Mouse (Mus musculus): ENCODE results near the gene S100a1. TPM values are rescaled to one million over a fixed set of nuclear protein-coding genes. Genes with fewer than 3 reads are reported as not detected.

The S100a1 gene
- polyA plus RNA-seq, 1 experiment: 189 TPM

DNA sequence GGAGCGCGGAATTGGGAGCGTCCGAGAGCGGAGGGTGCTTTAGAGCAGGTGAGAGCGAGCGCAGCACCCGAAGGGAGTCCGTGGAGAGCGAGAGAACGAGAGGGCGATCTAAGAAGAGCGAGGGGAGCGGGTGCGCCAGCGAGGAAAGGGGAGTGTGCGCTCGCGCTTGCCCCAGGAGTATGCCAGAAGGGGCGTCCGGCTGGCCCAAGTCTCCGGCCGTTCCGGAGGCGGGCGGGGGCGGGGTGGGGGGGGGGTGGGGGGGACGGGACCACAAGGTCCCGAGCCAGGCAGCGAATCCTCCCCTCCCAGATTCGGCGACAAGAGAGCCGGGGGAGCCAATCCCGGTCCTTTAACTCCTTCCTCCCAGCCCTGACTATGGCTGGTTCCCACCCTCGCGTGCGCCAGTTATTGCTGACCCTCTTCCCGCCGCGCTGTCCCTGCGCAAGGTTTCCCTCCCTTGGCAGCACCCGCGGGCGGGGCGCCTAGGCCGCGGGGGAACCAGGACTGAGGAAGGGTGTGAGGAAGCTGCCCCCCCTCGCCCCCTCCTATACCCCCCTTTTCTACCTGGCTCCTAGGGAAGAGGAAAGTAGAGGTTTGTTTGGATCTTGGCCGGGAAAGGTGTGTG, 48.4 kb downstream of the S100a1 start, which contains the start of gene Npr1:
Npr1 (minus strand) TSS at position 181 of the 625 bp plus-strand sequence.
- TF ChIP-seq TCF12 (IDR thresholded peaks at IDR 0.05; ENCODE audit: insufficient read depth, poor library complexity, severe bottlenecking): no peak
- TF ChIP-seq POLR2AphosphoS2 (IDR thresholded peaks at IDR 0.05; ENCODE audit: insufficient read length, low read depth): no peak
- TF ChIP-seq E2F4 (IDR thresholded peaks at IDR 0.05; ENCODE audit: insufficient read depth): no peak
- no peak for TF ChIP-seq POLR2A (IDR thresholded peaks at IDR 0.05; ENCODE audit: insufficient read length, low read depth)
- no peak for TF ChIP-seq MYOD1 (IDR thresholded peaks at IDR 0.05; ENCODE audit: control insufficient read depth in 1 of 3, insufficient read length in 2 of 3, low read depth in 2 of 3)
- no peak for TF ChIP-seq MAX (IDR thresholded peaks at IDR 0.05; ENCODE audit: low read depth)
- no peak for TF ChIP-seq CEBPB (IDR thresholded peaks at IDR 0.05; ENCODE audit: insufficient read depth, poor library complexity, severe bottlenecking)
- TF ChIP-seq TCF3 (IDR thresholded peaks at IDR 0.05; ENCODE audit: insufficient read length, low read depth): no peak
- Histone ChIP-seq H3K4me3 (peak within 1 kb of the TSS; percentile 19), H3K36me3 (ENCODE audit: control insufficient read depth, insufficient read depth) (no peaks in the 10 kb centered on the region), H3K4me2 (ENCODE audit: low read depth) (peak within 1 kb of the TSS; percentile 92), H3K79me2 (ENCODE audit: control insufficient read depth, insufficient read depth) (no peaks in the 10 kb centered on the region), H3ac (ENCODE audit: control insufficient read depth, insufficient read length) (no peak within 1 kb of the TSS), H3K27me3 (ENCODE audit: control insufficient read depth, insufficient read depth, insufficient read length) (peaks cover 15% of the 10 kb centered on the region)

DNA sequence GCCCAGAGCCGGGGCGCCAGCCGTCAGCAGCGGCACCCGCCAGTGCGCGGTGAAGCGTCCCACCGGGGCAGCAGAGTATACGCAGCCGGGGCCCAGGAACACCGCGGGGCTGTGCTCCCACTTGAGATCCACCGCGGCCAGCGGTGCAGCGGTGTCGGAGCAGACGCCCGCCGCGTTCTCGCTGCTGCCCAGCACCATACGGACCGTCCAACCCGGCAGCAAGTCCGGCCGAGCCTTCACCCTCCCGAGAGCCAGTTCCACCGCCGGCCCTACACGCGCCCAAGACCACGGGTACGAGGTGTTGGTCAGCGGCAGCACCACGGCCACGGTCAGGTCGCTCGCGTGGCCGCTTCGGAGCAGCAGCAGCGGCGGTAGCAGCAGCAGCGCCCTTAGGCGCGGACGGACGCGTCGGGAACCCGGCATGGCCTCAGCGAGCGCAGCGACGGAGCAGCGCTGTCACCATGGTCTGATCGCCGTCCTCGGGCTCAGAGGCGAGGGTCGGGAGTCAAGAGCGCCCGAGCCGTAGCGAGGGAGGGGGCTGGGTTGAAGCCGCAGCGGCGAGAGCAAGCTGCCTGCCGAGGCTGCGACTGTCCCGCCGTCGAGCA, 49.0 kb downstream of the S100a1 start:
- H3K79me2 ChIP-seq (ENCODE audit: control insufficient read depth, insufficient read depth): no peaks in the 10 kb centered on the region
- peaks cover 15% of the 10 kb centered on the region for H3K27me3 ChIP-seq (ENCODE audit: control insufficient read depth, insufficient read depth, insufficient read length)
- no peaks in the 10 kb centered on the region for H3K36me3 ChIP-seq (ENCODE audit: control insufficient read depth, insufficient read depth)
- H3ac ChIP-seq (ENCODE audit: control insufficient read depth, insufficient read length): no peak overlapping the region
- no peak for TF ChIP-seq MAX (IDR thresholded peaks at IDR 0.05; ENCODE audit: low read depth)
- TF ChIP-seq MYOG (IDR thresholded peaks at IDR 0.05; ENCODE audit: control insufficient read depth in 1 of 3, insufficient read depth in 1 of 3, insufficient read length in 2 of 3, low read depth in 2 of 3): peak in 1 of 3 experiments; percentile 1
- TF ChIP-seq TCF12 (IDR thresholded peaks at IDR 0.05; ENCODE audit: insufficient read depth, poor library complexity, severe bottlenecking): no peak
- TF ChIP-seq SRF (IDR thresholded peaks at IDR 0.05; ENCODE audit: control insufficient read depth, insufficient read length, low read depth): no peak
- TF ChIP-seq POLR2AphosphoS2 (IDR thresholded peaks at IDR 0.05; ENCODE audit: insufficient read length, low read depth): no peak
- no peak for TF ChIP-seq MYOD1 (IDR thresholded peaks at IDR 0.05; ENCODE audit: control insufficient read depth in 1 of 3, insufficient read length in 2 of 3, low read depth in 2 of 3)
- no peak for TF ChIP-seq CEBPB (IDR thresholded peaks at IDR 0.05; ENCODE audit: insufficient read depth, poor library complexity, severe bottlenecking)
- TF ChIP-seq E2F4 (IDR thresholded peaks at IDR 0.05; ENCODE audit: insufficient read depth): no peak
- no peak for TF ChIP-seq USF1 (IDR thresholded peaks at IDR 0.05; ENCODE audit: low read depth)
- peak overlapping the region; percentile 92 for H3K4me2 ChIP-seq (ENCODE audit: low read depth)
- peak overlapping the region; percentile 19 for H3K4me3 ChIP-seq

GRCm38 (mm10) chr3:90464552-90465080, 49.6 kb downstream of the S100a1 start:
- no peak overlapping the region for H3ac ChIP-seq (ENCODE audit: control insufficient read depth, insufficient read length)
- peaks cover 15% of the 10 kb centered on the region for H3K27me3 ChIP-seq (ENCODE audit: control insufficient read depth, insufficient read depth, insufficient read length)
- H3K4me3 ChIP-seq: no peak overlapping the region
- TF ChIP-seq MAX (IDR thresholded peaks at IDR 0.05; ENCODE audit: low read depth): no peak
- TF ChIP-seq E2F4 (IDR thresholded peaks at IDR 0.05; ENCODE audit: insufficient read depth): no peak
- no peak for TF ChIP-seq USF1 (IDR thresholded peaks at IDR 0.05; ENCODE audit: low read depth)
- H3K4me2 ChIP-seq (ENCODE audit: low read depth): no peak overlapping the region
- no peaks in the 10 kb centered on the region for H3K79me2 ChIP-seq (ENCODE audit: control insufficient read depth, insufficient read depth)
- no peaks in the 10 kb centered on the region for H3K36me3 ChIP-seq (ENCODE audit: control insufficient read depth, insufficient read depth)

DNA sequence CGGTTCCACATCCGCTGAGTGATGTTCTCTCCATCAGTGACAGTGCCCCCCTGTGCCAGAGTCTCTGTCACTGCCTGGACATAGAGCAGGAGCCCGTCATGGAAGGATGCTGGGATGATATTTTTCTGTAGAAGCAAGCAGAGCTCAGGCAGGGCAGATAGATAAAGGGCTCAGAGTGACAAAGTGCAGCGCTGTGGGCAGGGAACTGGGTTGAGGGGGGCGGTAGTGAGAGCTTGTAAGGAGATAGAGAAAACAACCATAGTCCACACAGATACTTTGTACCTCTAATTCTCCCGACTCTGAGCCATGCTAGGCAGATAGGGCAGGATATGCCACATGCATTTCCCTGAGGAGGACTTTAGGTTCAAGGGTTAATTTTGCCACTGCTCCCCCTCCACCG, 51.6 kb downstream of the S100a1 start:
- TF ChIP-seq E2F4 (IDR thresholded peaks at IDR 0.05; ENCODE audit: insufficient read depth) (no peak), TCF3 (IDR thresholded peaks at IDR 0.05; ENCODE audit: insufficient read length, low read depth) (no peak), MYOG (IDR thresholded peaks at IDR 0.05; ENCODE audit: control insufficient read depth in 1 of 3, insufficient read depth in 1 of 3, insufficient read length in 2 of 3, low read depth in 2 of 3) (no peak), POLR2A (IDR thresholded peaks at IDR 0.05; ENCODE audit: insufficient read length, low read depth) (no peak), MAX (IDR thresholded peaks at IDR 0.05; ENCODE audit: low read depth) (no peak), POLR2AphosphoS2 (IDR thresholded peaks at IDR 0.05; ENCODE audit: insufficient read length, low read depth) (no peak), REST (IDR thresholded peaks at IDR 0.05; ENCODE audit: insufficient read depth, insufficient read length) (no peak), MYOD1 (IDR thresholded peaks at IDR 0.05; ENCODE audit: control insufficient read depth in 1 of 3, insufficient read length in 2 of 3, low read depth in 2 of 3) (no peak), CEBPB (IDR thresholded peaks at IDR 0.05; ENCODE audit: insufficient read depth, poor library complexity, severe bottlenecking) (no peak), USF1 (IDR thresholded peaks at IDR 0.05; ENCODE audit: low read depth) (no peak), SRF (IDR thresholded peaks at IDR 0.05; ENCODE audit: control insufficient read depth, insufficient read length, low read depth) (no peak), TCF12 (IDR thresholded peaks at IDR 0.05; ENCODE audit: insufficient read depth, poor library complexity, severe bottlenecking) (no peak)
- Histone ChIP-seq H3K27me3 (ENCODE audit: control insufficient read depth, insufficient read depth, insufficient read length) (peaks cover 15% of the 10 kb centered on the region), H3K4me2 (ENCODE audit: low read depth) (no peak overlapping the region), H3K79me2 (ENCODE audit: control insufficient read depth, insufficient read depth) (no peaks in the 10 kb centered on the region), H3K4me3 (no peak overlapping the region), H3K36me3 (ENCODE audit: control insufficient read depth, insufficient read depth) (no peaks in the 10 kb centered on the region), H3ac (ENCODE audit: control insufficient read depth, insufficient read length) (no peak overlapping the region)

GRCm38 (mm10) chr3:90461935-90462334, 52.3 kb downstream of the S100a1 start:
- Histone ChIP-seq H3K27me3 (ENCODE audit: control insufficient read depth, insufficient read depth, insufficient read length) (peaks cover 15% of the 10 kb centered on the region), H3K4me3 (no peak overlapping the region), H3ac (ENCODE audit: control insufficient read depth, insufficient read length) (no peak overlapping the region), H3K4me2 (ENCODE audit: low read depth) (no peak overlapping the region), H3K36me3 (ENCODE audit: control insufficient read depth, insufficient read depth) (no peaks in the 10 kb centered on the region), H3K79me2 (ENCODE audit: control insufficient read depth, insufficient read depth) (no peaks in the 10 kb centered on the region)
- TF ChIP-seq USF1 (IDR thresholded peaks at IDR 0.05; ENCODE audit: low read depth) (no peak), MYOG (IDR thresholded peaks at IDR 0.05; ENCODE audit: control insufficient read depth in 1 of 3, insufficient read depth in 1 of 3, insufficient read length in 2 of 3, low read depth in 2 of 3) (no peak), POLR2A (IDR thresholded peaks at IDR 0.05; ENCODE audit: insufficient read length, low read depth) (no peak), TCF3 (IDR thresholded peaks at IDR 0.05; ENCODE audit: insufficient read length, low read depth) (no peak), REST (IDR thresholded peaks at IDR 0.05; ENCODE audit: insufficient read depth, insufficient read length) (no peak), TCF12 (IDR thresholded peaks at IDR 0.05; ENCODE audit: insufficient read depth, poor library complexity, severe bottlenecking) (no peak), POLR2AphosphoS2 (IDR thresholded peaks at IDR 0.05; ENCODE audit: insufficient read length, low read depth) (no peak), MYOD1 (IDR thresholded peaks at IDR 0.05; ENCODE audit: control insufficient read depth in 1 of 3, insufficient read length in 2 of 3, low read depth in 2 of 3) (no peak), MAX (IDR thresholded peaks at IDR 0.05; ENCODE audit: low read depth) (no peak), E2F4 (IDR thresholded peaks at IDR 0.05; ENCODE audit: insufficient read depth) (no peak), CEBPB (IDR thresholded peaks at IDR 0.05; ENCODE audit: insufficient read depth, poor library complexity, severe bottlenecking) (no peak), SRF (IDR thresholded peaks at IDR 0.05; ENCODE audit: control insufficient read depth, insufficient read length, low read depth) (no peak)
